Mouse (Mus musculus) intestine, embryonic 16.5 days (tissue): ENCODE results near the gene Plekha6. TPM values are rescaled to one million over a fixed set of nuclear protein-coding genes. Genes with fewer than 3 reads are reported as not detected.
A peak's percentile ranks its signal among the peaks of the same experiment; 100 is the strongest.

Experiments
- ATAC-seq: fragments of 200-750 bp; cut with Nextera tagmentation; 2 replicates; pipeline ENCODE4 v1.8.0; 2017; ENCODE audit warnings: moderate TSS enrichment, moderate library complexity
- H3K27ac ChIP-seq: fragments of 300-500 bp; sonication (generic); 2 replicates; pipeline ENCODE4 v1.5.1; 2014; ENCODE audit warnings: mild to moderate bottlenecking, low read length
- H3K27me3 ChIP-seq: fragments of 300-500 bp; sonication (generic); replicated peaks from 2 replicates; pipeline ENCODE4 v1.6.1; 2014; ENCODE audit warnings: low read length, control low read depth, mixed read lengths; ENCODE audit not compliant: control insufficient read depth, insufficient read depth
- H3K36me3 ChIP-seq: fragments of 300-500 bp; sonication (generic); 2 replicates; pipeline ENCODE4 v1.6.1; 2014; ENCODE audit warnings: low read length, control low read depth; ENCODE audit not compliant: control insufficient read depth, insufficient read depth
- H3K4me1 ChIP-seq: fragments of 300-500 bp; sonication (generic); 2 replicates; pipeline ENCODE4 v1.6.1; 2014; ENCODE audit warnings: low read length, control low read depth, mixed read lengths; ENCODE audit not compliant: control insufficient read depth, insufficient read depth
- H3K4me2 ChIP-seq: fragments of 300-500 bp; sonication (generic); 2 replicates; pipeline ENCODE4 v1.6.1; 2014; ENCODE audit warnings: low read depth, low read length, control low read depth
- H3K4me3 ChIP-seq: fragments of 300-500 bp; sonication (generic); 2 replicates; pipeline ENCODE4 v1.5.1; 2014; ENCODE audit warnings: mild to moderate bottlenecking, low read length
- H3K9ac ChIP-seq: fragments of 300-500 bp; sonication (generic); 2 replicates; pipeline ENCODE4 v1.6.1; 2014; ENCODE audit warnings: low read depth, low read length
- H3K9me3 ChIP-seq: fragments of 300-500 bp; sonication (generic); 2 replicates; pipeline ENCODE4 v1.6.1; 2016; ENCODE audit warnings: low read length, control low read depth; ENCODE audit not compliant: control insufficient read depth
- WGBS: fragments of 180-500 bp; shearing (Covaris S2); extraction: QIAGEN DNeasy Blood & Tissue Kit; methylation state at CpG from one replicate; pipeline ENCODE4 v1.1.7; 2014; 5-methylcytosine and 5-hydroxymethylcytosine counted together
- polyA plus RNA-seq: library from polyadenylated mRNA; unstranded; fragments of >200 nt; fragmentation: Nextera tagmentation; extraction: Ambion mirVana; gene quantifications from 2 replicates; pipeline ENCODE4 v1.2.1, GENCODE M21; 2015

Gene Plekha6
- polyA plus RNA-seq, 1 experiment from 2014 or later, result 11.0 TPM

- H3K27ac ChIP-seq, result peak overlapping the region; percentile 71
- H3K36me3 ChIP-seq, result peaks cover 2% of the 10 kb centered on the region; the same call in 1 of the 2 replicates
Measured at GRCm38 (mm10) chr1:133264367-133264766, 100.4 kb downstream of the Plekha6 start.

GRCm38 (mm10) chr1:133265114-133265766 is 101.2 kb downstream of the Plekha6 start:
- Histone ChIP-seq H3K9me3 (no peaks in the 10 kb centered on the region), H3K4me2 (no peak overlapping the region), H3K9ac (0 out of 2 replicates have a peak overlapping the region, but pooled peaks have one; percentile 1), H3K36me3 (peaks cover 4% of the 10 kb centered on the region; the same call in 1 of the 2 replicates), H3K27ac (peak overlapping the region; percentile 71), H3K27me3 (no peaks in the 10 kb centered on the region), H3K4me3 (no peak overlapping the region), H3K4me1 (peaks cover 24% of the 10 kb centered on the region)
- ATAC-seq, result peak; percentile 93
- 26% methylated on average over 11 of the region's 11 CpGs for WGBS

More at GRCm38 (mm10) chr1:133264367-133264766, 100.4 kb downstream of the Plekha6 start:
- Histone ChIP-seq H3K9ac (peak overlapping the region; percentile 26; the same call in 1 of the 2 replicates), H3K9me3 (no peaks in the 10 kb centered on the region), H3K4me3 (no peak overlapping the region), H3K4me2 (no peak overlapping the region), H3K4me1 (peaks cover 24% of the 10 kb centered on the region), H3K27me3 (no peaks in the 10 kb centered on the region)
- ATAC-seq, result no peak
- WGBS, result 57% methylated on average over 12 of the region's 12 CpGs

GRCm38 (mm10) chr1:133267094-133267493 is 103.1 kb downstream of the Plekha6 start:
- Histone ChIP-seq H3K9me3 (no peaks in the 10 kb centered on the region), H3K9ac (no peak overlapping the region), H3K36me3 (0 out of 2 replicates have a peak, but pooled peaks cover 7% of the 10 kb centered on the region), H3K4me2 (no peak overlapping the region), H3K27me3 (no peaks in the 10 kb centered on the region), H3K4me3 (no peak overlapping the region), H3K27ac (no peak overlapping the region), H3K4me1 (peaks cover 24% of the 10 kb centered on the region)
- 69% methylated on average over 3 of the region's 3 CpGs for WGBS
- no peak for ATAC-seq

- no peak for ATAC-seq
- Histone ChIP-seq H3K27me3 (no peaks in the 10 kb centered on the region), H3K4me1 (peaks cover 24% of the 10 kb centered on the region), H3K9me3 (no peaks in the 10 kb centered on the region), H3K4me2 (no peak overlapping the region), H3K27ac (no peak overlapping the region), H3K36me3 (0 out of 2 replicates have a peak, but pooled peaks cover 7% of the 10 kb centered on the region), H3K4me3 (no peak overlapping the region), H3K9ac (no peak overlapping the region)
- WGBS, result 37% methylated on average over 10 of the region's 10 CpGs
Measured at GRCm38 (mm10) chr1:133267813-133268492, 103.9 kb downstream of the Plekha6 start.

- Histone ChIP-seq H3K9me3 (no peaks in the 10 kb centered on the region), H3K9ac (no peak overlapping the region), H3K4me2 (no peak overlapping the region), H3K36me3 (0 out of 2 replicates have a peak, but pooled peaks cover 7% of the 10 kb centered on the region), H3K27ac (no peak overlapping the region), H3K4me1 (peaks cover 24% of the 10 kb centered on the region), H3K4me3 (no peak overlapping the region), H3K27me3 (no peaks in the 10 kb centered on the region)
- WGBS, result 82% methylated on average over 3 of the region's 3 CpGs
- ATAC-seq, result no peak
Measured at GRCm38 (mm10) chr1:133268503-133268902, 104.5 kb downstream of the Plekha6 start.

GRCm38 (mm10) chr1:133270336-133270735 is 106.3 kb downstream of the Plekha6 start:
- H3K9ac ChIP-seq, result no peak overlapping the region
- H3K27me3 ChIP-seq, result no peaks in the 10 kb centered on the region
- no peak overlapping the region for H3K27ac ChIP-seq
- no peak for ATAC-seq
- no peak overlapping the region for H3K4me2 ChIP-seq
- WGBS, result 54% methylated on average over 6 of the region's 6 CpGs
- H3K4me1 ChIP-seq, result peaks cover 9% of the 10 kb centered on the region; the same call in 1 of the 2 replicates
- H3K4me3 ChIP-seq, result no peak overlapping the region
- no peaks in the 10 kb centered on the region for H3K9me3 ChIP-seq
- H3K36me3 ChIP-seq, result peaks cover 9% of the 10 kb centered on the region; the same call in 1 of the 2 replicates

GRCm38 (mm10) chr1:133274163-133274562 is 110.2 kb downstream of the Plekha6 start:
- peaks cover 9% of the 10 kb centered on the region; the same call in 1 of the 2 replicates for H3K36me3 ChIP-seq
- 92% methylated on average over 19 of the region's 19 CpGs for WGBS
- H3K4me2 ChIP-seq, result no peak overlapping the region
- no peak overlapping the region for H3K27ac ChIP-seq
- no peak overlapping the region for H3K9ac ChIP-seq
- ATAC-seq, result no peak
- no peaks in the 10 kb centered on the region for H3K27me3 ChIP-seq
- H3K9me3 ChIP-seq, result no peaks in the 10 kb centered on the region
- peaks cover 4% of the 10 kb centered on the region; the same call in 1 of the 2 replicates for H3K4me1 ChIP-seq
- no peak overlapping the region for H3K4me3 ChIP-seq

- Histone ChIP-seq H3K4me1 (peaks cover 4% of the 10 kb centered on the region; the same call in 1 of the 2 replicates), H3K9ac (no peak overlapping the region), H3K27ac (no peak overlapping the region), H3K4me2 (no peak overlapping the region), H3K27me3 (no peaks in the 10 kb centered on the region), H3K9me3 (no peaks in the 10 kb centered on the region), H3K4me3 (no peak overlapping the region), H3K36me3 (peaks cover 6% of the 10 kb centered on the region; the same call in 1 of the 2 replicates)
- WGBS, result 65% methylated on average over 5 of the region's 5 CpGs
- no peak for ATAC-seq
Measured at GRCm38 (mm10) chr1:133276983-133277382, 113.0 kb downstream of the Plekha6 start.

- WGBS, result 77% methylated on average over 6 of the region's 6 CpGs
- Histone ChIP-seq H3K4me3 (no peak overlapping the region), H3K27ac (no peak overlapping the region), H3K36me3 (peaks cover 6% of the 10 kb centered on the region; the same call in 1 of the 2 replicates), H3K9me3 (no peaks in the 10 kb centered on the region), H3K4me2 (no peak overlapping the region), H3K9ac (no peak overlapping the region), H3K27me3 (no peaks in the 10 kb centered on the region), H3K4me1 (peaks cover 4% of the 10 kb centered on the region; the same call in 1 of the 2 replicates)
- ATAC-seq, result no peak
Measured at GRCm38 (mm10) chr1:133278539-133278938, 114.5 kb downstream of the Plekha6 start.
